Mouse (Mus musculus) embryonic facial prominence, embryonic 13.5 days (tissue): Measurements from ENCODE around the gene Vcp. TPM values are rescaled to one million over a fixed set of nuclear protein-coding genes. Genes with fewer than 3 reads are reported as not detected.
"Not testable (repeated sequence)": the region's sequence is repeated elsewhere in the genome, so short reads cannot be mapped to it uniquely, and the experiment has no call there.

Experiments
- ATAC-seq: fragments of 200-750 bp; cut with Nextera tagmentation; 2 replicates; pipeline ENCODE4 v1.8.0; 2017; ENCODE audit warnings: low read depth; ENCODE audit not compliant: insufficient number of reproducible peaks, insufficient read depth, low FRiP score, low TSS enrichment
- H3K27ac ChIP-seq: fragments of 300-500 bp; sonication (generic); 2 replicates; pipeline ENCODE4 v1.5.1; 2015; ENCODE audit warnings: moderate library complexity, mild to moderate bottlenecking, inconsistent platforms
- H3K27me3 ChIP-seq: fragments of 300-500 bp; sonication (generic); 2 replicates; pipeline ENCODE4 v1.6.1; 2015; ENCODE audit warnings: mild to moderate bottlenecking, inconsistent platforms
- H3K36me3 ChIP-seq: fragments of 300-500 bp; sonication (generic); 2 replicates; pipeline ENCODE4 v1.6.1; 2015; ENCODE audit warnings: mild to moderate bottlenecking, inconsistent platforms
- H3K4me1 ChIP-seq: fragments of 300-500 bp; sonication (generic); 2 replicates; pipeline ENCODE4 v1.6.1; 2015; ENCODE audit warnings: inconsistent platforms
- H3K4me2 ChIP-seq: fragments of 300-500 bp; sonication (generic); 2 replicates; pipeline ENCODE4 v1.6.1; 2015; ENCODE audit warnings: moderate library complexity, mild to moderate bottlenecking, inconsistent platforms
- H3K4me3 ChIP-seq: fragments of 300-500 bp; sonication (generic); 2 replicates; pipeline ENCODE4 v1.5.1; 2015; ENCODE audit warnings: mild to moderate bottlenecking, inconsistent platforms
- H3K9ac ChIP-seq: fragments of 300-500 bp; sonication (generic); 2 replicates; pipeline ENCODE4 v1.6.1; 2015; ENCODE audit warnings: mild to moderate bottlenecking, inconsistent platforms
- H3K9me3 ChIP-seq: fragments of 300-500 bp; sonication (generic); 2 replicates; pipeline ENCODE4 v1.6.1; 2016; ENCODE audit warnings: inconsistent platforms
- WGBS: fragments of 180-500 bp; shearing (Covaris S2); methylation state at CpG from one replicate; pipeline ENCODE4 v1.1.7; 2015; ENCODE audit warnings: mixed read lengths; 5-methylcytosine and 5-hydroxymethylcytosine counted together
- polyA plus RNA-seq: library from polyadenylated mRNA; unstranded; fragments of >200 nt; fragmentation: Nextera tagmentation; extraction: Ambion mirVana; gene quantifications from 2 replicates; pipeline ENCODE4 v1.2.1, GENCODE M21; 2015

Gene Vcp
- polyA plus RNA-seq, 1 experiment from 2014 or later, result 567 TPM

DNA sequence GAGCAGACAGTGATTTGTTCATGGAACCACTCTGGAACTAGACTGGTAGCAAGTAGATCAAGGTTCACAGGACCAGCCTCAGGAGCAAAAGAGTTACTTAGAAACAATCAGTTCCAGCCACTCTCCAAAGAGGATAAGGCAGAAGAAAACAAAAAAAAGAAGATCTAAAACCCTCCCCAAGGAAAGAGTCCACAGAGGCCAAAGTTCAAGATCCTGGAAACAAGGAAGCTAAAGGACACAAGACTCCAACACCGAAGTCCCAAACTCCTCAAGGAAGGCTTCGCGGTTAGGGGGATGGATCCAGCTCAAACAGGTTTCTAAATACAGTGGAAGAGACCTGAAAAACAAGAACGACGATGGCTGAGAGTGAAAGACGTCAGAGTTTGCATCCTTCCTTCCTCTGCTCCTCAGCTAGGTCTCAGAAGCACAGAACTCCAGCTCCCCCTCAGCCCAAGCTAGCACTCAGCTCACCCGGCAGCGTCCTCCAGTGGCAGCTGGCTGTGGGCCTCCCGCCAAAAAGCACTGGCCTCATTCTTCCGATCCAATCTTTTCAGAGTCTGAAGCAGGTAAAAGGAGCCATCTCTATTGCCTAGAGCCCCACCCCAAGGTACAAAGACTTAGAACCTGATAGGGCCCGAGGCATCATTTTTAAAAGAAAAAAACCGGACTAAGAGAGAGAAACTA is 2.6 kb upstream of the Vcp start:
- Histone ChIP-seq H3K9ac (no peak overlapping the region), H3K27ac (no peak overlapping the region), H3K4me1 (peaks cover 8% of the 10 kb centered on the region), H3K4me3 (no peak overlapping the region), H3K4me2 (no peak overlapping the region), H3K27me3 (no peaks in the 10 kb centered on the region), H3K36me3 (peaks cover 25% of the 10 kb centered on the region), H3K9me3 (no peaks in the 10 kb centered on the region)
- WGBS, result 78% methylated on average over 12 of the region's 12 CpGs
- no peak for ATAC-seq

DNA sequence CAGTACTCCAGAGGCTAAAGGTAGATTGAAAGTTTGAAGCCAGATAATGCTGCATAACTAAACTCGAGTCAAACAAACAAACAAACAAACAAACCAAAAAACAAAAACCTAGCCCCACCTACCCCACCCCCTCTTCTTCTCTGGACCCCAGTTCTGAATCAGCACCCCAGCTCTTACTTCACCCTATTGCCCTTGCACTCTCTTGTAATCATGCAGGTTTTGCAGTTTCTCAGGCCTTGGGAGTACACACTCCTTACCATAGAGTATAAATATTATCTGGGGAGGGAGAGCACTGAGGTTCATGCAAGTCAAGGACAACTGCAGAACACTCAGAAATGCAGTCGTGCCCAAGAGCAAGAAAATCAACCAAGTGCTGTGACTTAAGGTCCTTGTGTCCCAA is 965 bp upstream of the Vcp start:
- Histone ChIP-seq H3K4me1 (peaks cover 14% of the 10 kb centered on the region), H3K9ac (no peak overlapping the region), H3K27ac (peak overlapping the region; percentile 87; the same call in 1 of the 2 replicates), H3K36me3 (peaks cover 17% of the 10 kb centered on the region), H3K27me3 (no peaks in the 10 kb centered on the region), H3K4me3 (no peak overlapping the region), H3K4me2 (peak overlapping the region; percentile 49; the same call in 1 of the 2 replicates), H3K9me3 (no peaks in the 10 kb centered on the region)
- WGBS, result 91% methylated on average over 2 of the region's 2 CpGs
- no peak for ATAC-seq

DNA sequence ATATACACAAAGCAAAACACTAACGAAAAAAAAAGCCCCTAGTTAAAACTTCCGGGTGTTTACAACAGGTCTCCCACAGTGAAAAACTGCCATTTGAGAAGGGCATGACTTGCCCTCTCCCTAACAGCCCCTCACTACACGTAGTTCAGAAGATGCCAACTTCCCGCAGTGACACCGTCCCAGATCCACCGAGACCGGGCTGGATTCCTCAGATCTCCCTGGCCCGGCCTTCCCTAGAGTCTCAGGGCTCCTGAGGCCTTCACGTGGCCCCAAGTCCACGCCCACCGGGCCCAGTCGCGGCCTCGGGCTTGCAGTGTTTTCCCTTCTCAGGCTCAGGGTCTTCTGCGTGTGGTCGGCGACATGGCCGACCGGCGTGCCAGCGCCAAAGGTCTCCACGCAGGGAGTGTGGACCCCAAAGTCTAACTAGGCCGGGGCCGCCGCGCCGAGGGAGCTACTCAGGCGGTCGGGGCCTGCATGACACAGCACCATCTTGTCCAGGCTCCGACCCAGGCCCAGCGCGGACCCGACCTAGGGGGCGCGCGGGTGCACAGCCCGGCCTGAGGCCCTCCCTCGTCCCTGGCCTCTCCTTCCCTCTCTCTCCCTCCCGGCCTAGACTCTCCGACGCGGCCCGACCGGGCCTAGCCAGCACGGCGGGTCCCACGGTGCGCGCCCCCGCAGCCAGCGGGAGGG is 711 bp downstream of the Vcp start:
- Histone ChIP-seq H3K4me3 (peak overlapping the region; percentile 93), H3K9me3 (no peaks in the 10 kb centered on the region), H3K4me1 (peaks cover 14% of the 10 kb centered on the region), H3K9ac (peak overlapping the region; percentile 97), H3K27ac (peak overlapping the region; percentile 100), H3K36me3 (peaks cover 25% of the 10 kb centered on the region), H3K27me3 (no peaks in the 10 kb centered on the region), H3K4me2 (peak overlapping the region; percentile 89)
- peak; percentile 77 for ATAC-seq
- WGBS, result 0% methylated on average over 41 of the region's 51 CpGs

GRCm38 (mm10) chr4:42998022-42998421 is 2.3 kb downstream of the Vcp start:
- ATAC-seq, result no peak
- WGBS, result 59% methylated on average over 2 of the region's 2 CpGs
- peak overlapping the region; percentile 97 for H3K9ac ChIP-seq
- no peaks in the 10 kb centered on the region for H3K9me3 ChIP-seq
- H3K4me2 ChIP-seq, result peak overlapping the region; percentile 89
- no peak overlapping the region for H3K27ac ChIP-seq
- no peaks in the 10 kb centered on the region for H3K27me3 ChIP-seq
- peak overlapping the region; percentile 93 for H3K4me3 ChIP-seq
- peaks cover 38% of the 10 kb centered on the region for H3K36me3 ChIP-seq
- peaks cover 14% of the 10 kb centered on the region for H3K4me1 ChIP-seq

- WGBS, result 78% methylated on average over 1 of the region's 1 CpGs
- ATAC-seq, result no peak
- H3K9me3 ChIP-seq, result no peaks in the 10 kb centered on the region
- no peak overlapping the region for H3K27ac ChIP-seq
- H3K36me3 ChIP-seq, result peaks cover 95% of the 10 kb centered on the region
- no peaks in the 10 kb centered on the region for H3K27me3 ChIP-seq
- no peak overlapping the region for H3K9ac ChIP-seq
- no peaks in the 10 kb centered on the region for H3K4me1 ChIP-seq
- no peak overlapping the region for H3K4me3 ChIP-seq
- no peak overlapping the region for H3K4me2 ChIP-seq
Observed at GRCm38 (mm10) chr4:42988296-42988695, 12.0 kb downstream of the Vcp start.

GRCm38 (mm10) chr4:42980467-42980866 is 19.8 kb downstream of the Vcp start:
- not testable (repeated sequence) for H3K9ac ChIP-seq, H3K4me1 ChIP-seq, H3K27me3 ChIP-seq, H3K4me2 ChIP-seq, H3K4me3 ChIP-seq, H3K27ac ChIP-seq, H3K9me3 ChIP-seq, ATAC-seq
- 89% methylated on average over 8 of the region's 8 CpGs for WGBS
- peaks cover 85% of the 10 kb centered on the region for H3K36me3 ChIP-seq

- Histone ChIP-seq H3K4me2 (no peak overlapping the region), H3K27ac (no peak overlapping the region), H3K9me3 (no peaks in the 10 kb centered on the region), H3K4me1 (no peaks in the 10 kb centered on the region), H3K9ac (no peak overlapping the region), H3K36me3 (peaks cover 67% of the 10 kb centered on the region), H3K4me3 (no peak overlapping the region), H3K27me3 (no peaks in the 10 kb centered on the region)
- 89% methylated on average over 4 of the region's 4 CpGs for WGBS
- no peak for ATAC-seq
Observed at GRCm38 (mm10) chr4:42978062-42978461, 22.2 kb downstream of the Vcp start.

DNA sequence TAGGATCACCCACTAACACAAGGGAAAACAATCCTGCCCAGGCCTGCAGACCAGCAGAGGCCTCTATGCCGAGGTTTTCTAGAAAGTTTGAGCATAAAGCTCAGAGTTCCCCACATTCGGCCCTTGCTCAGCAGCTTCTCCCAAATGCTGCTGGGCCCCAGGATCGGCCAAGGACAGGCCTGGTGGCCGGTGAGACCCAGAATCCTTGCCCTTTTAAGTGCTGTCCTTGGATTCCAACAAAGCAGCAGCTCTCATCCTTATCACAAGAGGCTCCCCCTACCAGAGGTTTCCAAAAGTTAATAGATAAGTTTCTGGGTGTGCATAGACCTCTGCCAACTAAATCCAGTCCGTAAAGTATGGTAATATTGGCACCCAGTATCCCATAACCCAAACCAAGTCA is 26.4 kb downstream of the Vcp start:
- H3K4me3 ChIP-seq, result no peak overlapping the region
- H3K27me3 ChIP-seq, result no peaks in the 10 kb centered on the region
- H3K27ac ChIP-seq, result peak overlapping the region; percentile 22; the same call in 1 of the 2 replicates
- no peaks in the 10 kb centered on the region for H3K4me1 ChIP-seq
- ATAC-seq, result no peak
- no peaks in the 10 kb centered on the region for H3K9me3 ChIP-seq
- WGBS, result 75% methylated on average over 5 of the region's 5 CpGs
- H3K9ac ChIP-seq, result no peak overlapping the region
- no peak overlapping the region for H3K4me2 ChIP-seq
- peaks cover 30% of the 10 kb centered on the region for H3K36me3 ChIP-seq

- H3K27me3 ChIP-seq, result no peaks in the 10 kb centered on the region
- no peak for ATAC-seq
- WGBS, result 81% methylated on average over 4 of the region's 4 CpGs
- H3K27ac ChIP-seq, result no peak overlapping the region
- no peak overlapping the region for H3K4me2 ChIP-seq
- no peak overlapping the region for H3K4me3 ChIP-seq
- H3K9ac ChIP-seq, result no peak overlapping the region
- no peaks in the 10 kb centered on the region for H3K9me3 ChIP-seq
- H3K36me3 ChIP-seq, result peaks cover 21% of the 10 kb centered on the region
- H3K4me1 ChIP-seq, result no peaks in the 10 kb centered on the region
Observed at GRCm38 (mm10) chr4:42972952-42973351, 27.4 kb downstream of the Vcp start.

- Histone ChIP-seq H3K9me3 (no peaks in the 10 kb centered on the region), H3K4me3 (no peak within 1 kb of the TSS), H3K4me1 (peaks cover 7% of the 10 kb centered on the region; the same call in 1 of the 2 replicates), H3K36me3 (no peaks in the 10 kb centered on the region; the same call in 1 of the 2 replicates), H3K4me2 (no peak within 1 kb of the TSS), H3K27ac (no peak within 1 kb of the TSS), H3K27me3 (no peaks in the 10 kb centered on the region), H3K9ac (no peak within 1 kb of the TSS)
- ATAC-seq, result no peak
- 88% methylated on average over 4 of the region's 4 CpGs for WGBS
Observed at GRCm38 (mm10) chr4:42969304-42969703, 31.0 kb downstream of the Vcp start, which contains the start of gene 1700022I11Rik. Gene 1700022I11Rik (plus strand): TSS chr4:42969604.

GRCm38 (mm10) chr4:42965039-42965719 is 35.1 kb downstream of the Vcp start:
- no peak overlapping the region for H3K27ac ChIP-seq
- H3K4me3 ChIP-seq, result no peak overlapping the region
- WGBS, result 13% methylated on average over 12 of the region's 12 CpGs
- H3K36me3 ChIP-seq, result no peaks in the 10 kb centered on the region
- peak overlapping the region; percentile 49 for H3K4me2 ChIP-seq
- no peaks in the 10 kb centered on the region for H3K27me3 ChIP-seq
- no peak for ATAC-seq
- no peaks in the 10 kb centered on the region for H3K9me3 ChIP-seq
- no peak overlapping the region for H3K9ac ChIP-seq
- peaks cover 7% of the 10 kb centered on the region; the same call in 1 of the 2 replicates for H3K4me1 ChIP-seq
